Comparison of ENCODE assay signal across 16 mouse cellular contexts in genomic region chr16:24740714-24741113, GRCm38 (mm10).
"Had no signal": no experiment of that assay in that cellular context is flagged by ENCODE, and none has a peak within 500 bp of the region (broad histone marks: within the 10 kb centered on the region; RNA-seq: fewer than 3 reads in every experiment).

No protein-coding gene starts in this region.

- H3K4me1 ChIP-seq: neural tube, embryonic 15.5 days had no signal

- H3K36me3 ChIP-seq: limb, embryonic 12.5 days; liver, embryonic 13.5 days; lung, embryonic 15.5 days; midbrain, embryonic 10.5 days; neural tube, embryonic 15.5 days had no signal

- H3K27ac ChIP-seq: limb, embryonic 12.5 days; liver, embryonic 13.5 days; lung, embryonic 15.5 days; midbrain, embryonic 10.5 days; neural tube, embryonic 15.5 days had no signal

- H3K4me3 ChIP-seq: limb, embryonic 12.5 days; liver, embryonic 13.5 days; lung, embryonic 15.5 days; midbrain, embryonic 10.5 days; myocyte; neural tube, embryonic 15.5 days had no signal

- H3K9ac ChIP-seq: limb, embryonic 12.5 days; liver, embryonic 13.5 days; liver, postnatal 0 days; lung, embryonic 15.5 days; neural tube, embryonic 15.5 days had no signal

- H3K9me3 ChIP-seq: limb, embryonic 12.5 days; liver, embryonic 13.5 days; lung, embryonic 15.5 days; midbrain, embryonic 10.5 days; neural tube, embryonic 15.5 days had no signal

- ATAC-seq: liver, postnatal 0 days had no signal

- DNase-seq: kidney, adult 18-20 months; kidney, postnatal 25 days; liver; liver, embryonic 13.5 days; liver, postnatal 0 days; lung, postnatal 36 days; right cerebral cortex, adult 18-20 months; right cerebral cortex, postnatal 4 days; spleen, adult 18-20 months; thymus, adult 2 months; thymus, postnatal 25 days had no signal

- H3K27me3 ChIP-seq: limb, embryonic 12.5 days; liver, embryonic 13.5 days; lung, embryonic 15.5 days; neural tube, embryonic 15.5 days had no signal

- H3K4me2 ChIP-seq: limb, embryonic 12.5 days; liver, embryonic 13.5 days; lung, embryonic 15.5 days; neural tube, embryonic 15.5 days had no signal
